Mouse (Mus musculus) lung, embryonic 14.5 days (tissue): ENCODE data around the gene Thrap3. TPM values are rescaled to one million over a fixed set of nuclear protein-coding genes. Genes with fewer than 3 reads are reported as not detected.

Source experiments
- ATAC-seq: fragments of 200-750 bp; cut with Nextera tagmentation; 2 replicates; pipeline ENCODE4 v1.8.0; 2017; ENCODE audit warnings: mild to moderate bottlenecking, moderate TSS enrichment, moderate library complexity; ENCODE audit not compliant: insufficient read depth
- DNase-seq: peaks from one replicate; pipeline ENCODE4 v3.0.0-alpha.2; 2015
- H3K27ac ChIP-seq: fragments of 300-500 bp; sonication (generic); 2 replicates; pipeline ENCODE4 v1.5.1; 2014; ENCODE audit warnings: low read depth, mild to moderate bottlenecking, moderate library complexity
- H3K27me3 ChIP-seq: fragments of 300-500 bp; sonication (generic); 2 replicates; pipeline ENCODE4 v1.6.1; 2014; ENCODE audit warnings: low read length, control low read depth; ENCODE audit not compliant: insufficient read depth
- H3K36me3 ChIP-seq: fragments of 300-500 bp; sonication (generic); 2 replicates; pipeline ENCODE4 v1.6.1; 2014; ENCODE audit warnings: control low read depth; ENCODE audit not compliant: insufficient read depth
- H3K4me1 ChIP-seq: fragments of 300-500 bp; sonication (generic); 2 replicates; pipeline ENCODE4 v1.6.1; 2014; ENCODE audit warnings: antibody characterized with exemption, control low read depth; ENCODE audit not compliant: insufficient read depth
- H3K4me2 ChIP-seq: fragments of 300-500 bp; sonication (generic); 2 replicates; pipeline ENCODE4 v1.6.1; 2014; ENCODE audit warnings: mild to moderate bottlenecking
- H3K4me3 ChIP-seq: fragments of 300-500 bp; sonication (generic); 2 replicates; pipeline ENCODE4 v1.5.1; 2014; ENCODE audit warnings: low read depth, low read length
- H3K9ac ChIP-seq: fragments of 300-500 bp; sonication (generic); 2 replicates; pipeline ENCODE4 v1.6.1; 2014
- H3K9me3 ChIP-seq: fragments of 300-500 bp; sonication (generic); 2 replicates; pipeline ENCODE4 v1.6.1; 2016; ENCODE audit warnings: low read depth, low read length, control low read depth
- CTCF ChIP-seq: IDR thresholded peaks from 2 replicates; pipeline ENCODE4 v1.5.1; 2016; ENCODE audit warnings: antibody characterized with exemption, low read depth
- WGBS: fragments of 180-500 bp; shearing (Covaris S2); extraction: QIAGEN DNeasy Blood & Tissue Kit; methylation state at CpG from one replicate; pipeline ENCODE4 v1.1.7; 2014; 5-methylcytosine and 5-hydroxymethylcytosine counted together
- polyA plus RNA-seq: library from polyadenylated mRNA; unstranded; fragments of >200 nt; fragmentation: Nextera tagmentation; extraction: Ambion mirVana; gene quantifications from 2 replicates; pipeline ENCODE4 v1.2.1, GENCODE M21; 2014

The Thrap3 gene
- polyA plus RNA-seq, 1 experiment from 2014 or later, result 262 TPM

- Histone ChIP-seq H3K9me3 (no peaks in the 10 kb centered on the region), H3K4me3 (no peak overlapping the region), H3K9ac (no peak overlapping the region), H3K36me3 (peaks cover 74% of the 10 kb centered on the region), H3K27ac (no peak overlapping the region), H3K27me3 (no peaks in the 10 kb centered on the region), H3K4me1 (no peaks in the 10 kb centered on the region), H3K4me2 (no peak overlapping the region)
- ATAC-seq (no peak), DNase-seq (no peak)
- no peak for TF ChIP-seq CTCF
- WGBS, result 41% methylated on average over 9 of the region's 9 CpGs
These were observed 39.4 kb upstream of the Thrap3 start for GRCm38 (mm10) chr4:126241956-126242355.

- no peak overlapping the region for H3K4me3 ChIP-seq
- 83% methylated on average over 13 of the region's 13 CpGs for WGBS
- H3K9me3 ChIP-seq, result no peaks in the 10 kb centered on the region
These were observed 37.4 kb upstream of the Thrap3 start for GRCm38 (mm10) chr4:126239862-126240475.

DNA sequence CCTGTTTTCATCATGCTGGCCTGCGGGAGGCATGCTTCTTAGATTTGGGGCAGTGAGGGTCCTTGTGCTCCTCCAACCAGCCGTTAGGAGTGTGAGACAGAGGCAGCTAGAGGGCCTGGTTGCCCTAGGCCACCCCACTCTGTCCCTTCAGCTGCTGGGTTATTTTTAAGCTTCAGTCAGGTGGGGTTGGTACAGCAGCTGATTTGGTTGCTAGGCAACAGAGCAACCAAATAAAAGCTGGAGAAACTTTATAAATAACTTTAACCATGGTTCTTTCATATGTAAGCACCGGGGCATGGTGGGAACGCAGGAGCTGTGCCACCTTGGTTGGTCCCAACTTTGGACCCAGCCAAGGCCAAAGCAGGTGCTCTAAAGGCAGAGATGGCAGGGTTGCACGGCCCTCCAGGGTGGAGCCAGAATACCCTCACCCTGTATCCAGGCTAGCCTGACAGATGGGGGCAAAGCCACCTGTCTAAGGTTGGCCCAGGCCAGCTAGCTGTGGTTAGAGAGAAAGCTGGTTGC lies 35.2 kb upstream of the Thrap3 start:
- Histone ChIP-seq H3K27me3 (no peaks in the 10 kb centered on the region), H3K9ac (no peak overlapping the region), H3K4me3 (no peak overlapping the region), H3K27ac (peak overlapping the region; percentile 6; the same call in 1 of the 2 replicates), H3K9me3 (no peaks in the 10 kb centered on the region), H3K36me3 (peaks cover 97% of the 10 kb centered on the region), H3K4me1 (no peaks in the 10 kb centered on the region), H3K4me2 (no peak overlapping the region)
- ATAC-seq (peak; percentile 13; the same call in 1 of the 2 replicates), DNase-seq (no peak)
- WGBS, result 67% methylated on average over 5 of the region's 5 CpGs
- TF ChIP-seq CTCF, result no peak

More at GRCm38 (mm10) chr4:126239862-126240475, 37.4 kb upstream of the Thrap3 start:
- DNase-seq, result no peak
- H3K4me1 ChIP-seq, result no peaks in the 10 kb centered on the region
- TF ChIP-seq CTCF, result no peak
- no peak overlapping the region for H3K27ac ChIP-seq
- peaks cover 83% of the 10 kb centered on the region for H3K36me3 ChIP-seq
- no peak overlapping the region for H3K4me2 ChIP-seq
- H3K9ac ChIP-seq, result no peak overlapping the region
- no peaks in the 10 kb centered on the region for H3K27me3 ChIP-seq
- ATAC-seq, result no peak

DNA sequence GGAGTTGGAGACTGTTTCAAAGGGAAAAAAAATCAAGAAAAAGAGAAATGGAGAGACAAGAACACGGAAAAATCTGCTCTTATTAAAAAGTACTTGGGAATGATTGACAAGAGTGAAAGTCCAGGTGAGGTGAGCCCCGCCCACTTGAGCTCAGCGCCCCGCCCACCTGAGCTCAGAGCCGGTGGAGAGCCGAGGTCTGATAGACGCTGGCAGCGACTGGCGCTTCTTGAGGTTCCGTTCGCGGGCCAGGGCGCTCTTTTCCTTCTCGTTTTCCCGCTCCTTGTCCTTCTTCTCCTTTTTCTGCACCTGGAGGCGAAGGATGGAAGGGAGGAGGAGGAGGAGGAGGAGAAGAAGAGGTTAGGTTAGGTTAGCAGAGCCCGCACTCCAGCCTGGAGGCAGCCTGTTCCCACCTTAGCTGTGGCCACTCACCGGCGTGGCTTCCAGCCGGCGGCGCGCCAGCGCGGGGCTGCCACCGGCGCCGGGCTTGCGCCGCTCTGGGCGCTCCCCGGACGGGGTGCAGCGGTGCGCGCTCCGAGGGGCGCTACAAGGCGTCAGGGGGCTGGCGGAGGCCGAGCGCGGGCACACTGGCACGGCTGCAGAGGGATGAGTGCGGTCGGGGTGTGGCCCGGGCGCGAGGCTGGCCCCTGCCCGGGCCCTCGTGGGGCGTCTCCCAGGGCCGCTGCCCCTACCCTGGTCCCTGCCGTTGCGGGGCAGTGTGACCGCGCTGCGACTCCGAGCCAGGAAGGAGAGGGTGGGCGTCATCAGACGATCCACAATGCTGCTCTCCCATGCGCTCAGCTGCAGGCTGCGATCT lies 34.1 kb upstream of the Thrap3 start:
- H3K27me3 ChIP-seq, result no peaks in the 10 kb centered on the region
- DNase-seq, result peak; percentile 57
- peak overlapping the region; percentile 53 for H3K4me2 ChIP-seq
- peak overlapping the region; percentile 4; the same call in 1 of the 2 replicates for H3K9ac ChIP-seq
- peaks cover 100% of the 10 kb centered on the region for H3K36me3 ChIP-seq
- ATAC-seq, result no peak
- H3K4me3 ChIP-seq, result peak overlapping the region; percentile 6; the same call in 1 of the 2 replicates
- H3K9me3 ChIP-seq, result no peaks in the 10 kb centered on the region
- no peak overlapping the region for H3K27ac ChIP-seq
- TF ChIP-seq CTCF, result no peak
- no peaks in the 10 kb centered on the region for H3K4me1 ChIP-seq
- WGBS, result 50% methylated on average over 60 of the region's 63 CpGs

DNA sequence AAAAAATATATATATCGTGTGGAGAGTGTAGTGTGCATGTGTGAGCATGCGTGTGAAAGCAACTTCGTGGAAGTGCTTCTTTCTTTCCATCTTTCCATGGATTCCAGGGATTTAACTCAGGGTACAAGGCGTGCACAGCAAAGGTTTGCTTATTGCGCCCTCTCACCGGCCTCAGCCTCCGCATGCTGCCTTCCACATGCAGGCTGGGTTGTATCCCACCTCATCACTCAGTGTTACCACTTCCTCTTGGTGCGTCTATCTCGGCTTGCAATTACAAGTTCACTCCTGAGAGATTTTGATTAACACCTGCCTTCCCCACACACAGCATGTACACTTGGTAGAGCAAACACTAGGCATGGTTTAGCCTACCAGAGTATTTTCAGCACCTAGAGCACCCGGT lies 32.6 kb upstream of the Thrap3 start:
- H3K4me1 ChIP-seq, result no peaks in the 10 kb centered on the region
- no peaks in the 10 kb centered on the region for H3K27me3 ChIP-seq
- DNase-seq (no peak), ATAC-seq (no peak)
- no peaks in the 10 kb centered on the region for H3K9me3 ChIP-seq
- no peak overlapping the region for H3K9ac ChIP-seq
- no peak overlapping the region for H3K27ac ChIP-seq
- H3K36me3 ChIP-seq, result peaks cover 100% of the 10 kb centered on the region
- H3K4me2 ChIP-seq, result no peak overlapping the region
- TF ChIP-seq CTCF, result no peak
- 79% methylated on average over 10 of the region's 10 CpGs for WGBS
- no peak overlapping the region for H3K4me3 ChIP-seq

- no peak overlapping the region for H3K27ac ChIP-seq
- DNase-seq (no peak), ATAC-seq (no peak)
- 78% methylated on average over 18 of the region's 18 CpGs for WGBS
- no peaks in the 10 kb centered on the region for H3K27me3 ChIP-seq
- H3K9ac ChIP-seq, result no peak overlapping the region
- TF ChIP-seq CTCF, result no peak
- no peak overlapping the region for H3K4me2 ChIP-seq
- no peaks in the 10 kb centered on the region for H3K4me1 ChIP-seq
- no peaks in the 10 kb centered on the region for H3K9me3 ChIP-seq
- H3K4me3 ChIP-seq, result no peak overlapping the region
- H3K36me3 ChIP-seq, result peaks cover 99% of the 10 kb centered on the region
These were observed 32.1 kb upstream of the Thrap3 start for GRCm38 (mm10) chr4:126234496-126235175.
